Comparison of ENCODE assay signal across 8 mouse cellular contexts in genomic region chr11:32238093-32238860, GRCm38 (mm10). TPM values are rescaled to one million over a fixed set of nuclear protein-coding genes. Genes with fewer than 3 reads are reported as not detected.
A peak's percentile ranks its signal among the peaks of the same experiment; 100 is the strongest.
DNase-seq lines count a peak whose midpoint lies in the region; ATAC-seq and TF ChIP-seq lines count a peak whose summit lies in the region.

No protein-coding gene starts in this region.

- peak; percentile 73; the same call in 1 of the 2 replicates for TF ChIP-seq CTCF in olfactory bulb, adult 2 months (IDR thresholded peaks at IDR 0.05; ENCODE audit: insufficient read depth, low read depth, low read length)

- WGBS in embryonic facial prominence, embryonic 11.5 days: 66% methylated on average over 5 of the region's 5 CpGs
- 69% methylated on average over 5 of the region's 5 CpGs for WGBS in heart, embryonic 13.5 days
- WGBS in lung, embryonic 15.5 days: 70% methylated on average over 5 of the region's 5 CpGs
- WGBS in olfactory bulb, adult 2 months: 13% methylated on average over 5 of the region's 5 CpGs

- ATAC-seq in CD4-positive, CD25-positive, alpha-beta regulatory T cell, adult 4 months: peak; percentile 96
- no peak for ATAC-seq in embryonic facial prominence, embryonic 11.5 days (replicated peaks; ENCODE audit: insufficient number of reproducible peaks, low FRiP score, low TSS enrichment, low read depth)
- peak; percentile 37; the same call in 1 of the 2 replicates for ATAC-seq in heart, embryonic 13.5 days (ENCODE audit: extremely low read depth, insufficient number of reproducible peaks, low FRiP score, low TSS enrichment)
- ATAC-seq in lung, embryonic 15.5 days (ENCODE audit: borderline replicate concordance, extremely low read depth, low FRiP score, low TSS enrichment): peak; percentile 17; the same call in 1 of the 2 replicates

- no peak overlapping the region for H3K27ac ChIP-seq in embryonic facial prominence, embryonic 11.5 days (replicated peaks; ENCODE audit: low read depth, low read length)
- no peak overlapping the region; the same call in 1 of the 2 replicates for H3K27ac ChIP-seq in heart, embryonic 13.5 days (replicated peaks)
- no peak overlapping the region for H3K27ac ChIP-seq in lung, embryonic 15.5 days
- 0 out of 2 replicates have a peak overlapping the region, but pooled peaks have one; percentile 9 for H3K27ac ChIP-seq in olfactory bulb, adult 2 months (ENCODE audit: insufficient read depth, low read depth, low read length)

- no peaks in the 10 kb centered on the region for H3K4me1 ChIP-seq in embryonic facial prominence, embryonic 11.5 days (ENCODE audit: control insufficient read depth, insufficient read depth, low read length)
- peaks cover 43% of the 10 kb centered on the region for H3K4me1 ChIP-seq in heart, embryonic 13.5 days
- peaks cover 20% of the 10 kb centered on the region for H3K4me1 ChIP-seq in lung, embryonic 15.5 days
- peaks cover 43% of the 10 kb centered on the region for H3K4me1 ChIP-seq in olfactory bulb, adult 2 months (ENCODE audit: control insufficient read depth, insufficient read depth, low read length)

- DNase-seq in adrenal gland, postnatal 10 days: peak; percentile 81
- peak; percentile 71 for DNase-seq in embryonic facial prominence, embryonic 11.5 days (ENCODE audit: low spot score)
- DNase-seq in kidney, postnatal 14 days: peak; percentile 83
- peak; percentile 70 to 77 for DNase-seq in thymus, postnatal 36 days

- no peak overlapping the region for H3K4me2 ChIP-seq in embryonic facial prominence, embryonic 11.5 days (ENCODE audit: low read depth, low read length)
- peak overlapping the region; percentile 33; the same call in 1 of the 2 replicates for H3K4me2 ChIP-seq in heart, embryonic 13.5 days
- H3K4me2 ChIP-seq in lung, embryonic 15.5 days: no peak overlapping the region

- peaks cover 2% of the 10 kb centered on the region for H3K36me3 ChIP-seq in embryonic facial prominence, embryonic 11.5 days (replicated peaks; ENCODE audit: control insufficient read depth, insufficient read depth, low read depth, low read length)
- peaks cover 75% of the 10 kb centered on the region for H3K36me3 ChIP-seq in heart, embryonic 13.5 days
- peaks cover 40% of the 10 kb centered on the region for H3K36me3 ChIP-seq in lung, embryonic 15.5 days

- no peak overlapping the region for H3K4me3 ChIP-seq in embryonic facial prominence, embryonic 11.5 days (ENCODE audit: low read depth, low read length)
- H3K4me3 ChIP-seq in heart, embryonic 13.5 days: no peak overlapping the region
- H3K4me3 ChIP-seq in lung, embryonic 15.5 days: no peak overlapping the region
- no peak overlapping the region for H3K4me3 ChIP-seq in olfactory bulb, adult 2 months (ENCODE audit: insufficient read depth, low read depth, low read length)

- H3K9ac ChIP-seq in embryonic facial prominence, embryonic 11.5 days (replicated peaks; ENCODE audit: low read length): no peak overlapping the region
- no peak overlapping the region for H3K9ac ChIP-seq in heart, embryonic 13.5 days
- H3K9ac ChIP-seq in lung, embryonic 15.5 days: no peak overlapping the region

- H3K9me3 ChIP-seq in embryonic facial prominence, embryonic 11.5 days (replicated peaks; ENCODE audit: control insufficient read depth, low read length): no peaks in the 10 kb centered on the region
- no peaks in the 10 kb centered on the region for H3K9me3 ChIP-seq in heart, embryonic 13.5 days
- H3K9me3 ChIP-seq in lung, embryonic 15.5 days: no peaks in the 10 kb centered on the region

- H3K27me3 ChIP-seq in embryonic facial prominence, embryonic 11.5 days (ENCODE audit: control insufficient read depth, insufficient read depth, low read length): no peaks in the 10 kb centered on the region
- H3K27me3 ChIP-seq in heart, embryonic 13.5 days (replicated peaks): no peaks in the 10 kb centered on the region
- H3K27me3 ChIP-seq in lung, embryonic 15.5 days: no peaks in the 10 kb centered on the region

- no peak for TF ChIP-seq POLR2A in olfactory bulb, adult 2 months (IDR thresholded peaks at IDR 0.05; ENCODE audit: insufficient read depth, low read depth, low read length)

RNA-seq across cellular contexts. Expression of gene Mpg, which starts 12.0 kb away (rescaled TPM):
- polyA plus RNA-seq in CD4-positive, CD25-positive, alpha-beta regulatory T cell, adult 4 months (2017; shearing (Covaris generic)): 10 to 100 TPM; 27.0 to 39.9 TPM
- 10 to 100 TPM; 21.0 to 22.3 TPM for total RNA-seq in adrenal gland, postnatal 10 days (2021)
- 29.6 and 30.9 TPM in 2 replicates for polyA plus RNA-seq in embryonic facial prominence, embryonic 11.5 days (2014; fragmentation: Nextera tagmentation; extraction: Ambion mirVana)
- polyA plus RNA-seq in heart, embryonic 13.5 days (2015; fragmentation: Nextera tagmentation; extraction: Ambion mirVana): 19.7 and 21.2 TPM in 2 replicates
- polyA plus RNA-seq in lung, embryonic 15.5 days (2015; fragmentation: Nextera tagmentation; extraction: Ambion mirVana): 37.7 and 37.8 TPM in 2 replicates
- polyA plus RNA-seq in olfactory bulb, adult 2 months (2012; ENCODE audit: insufficient read depth, insufficient read length, low replicate concordance, missing spikeins): not detected in 2 replicates

RNA-seq across cellular contexts. Expression of gene Rhbdf1, which starts 16.2 kb away (rescaled TPM):
- polyA plus RNA-seq in CD4-positive, CD25-positive, alpha-beta regulatory T cell, adult 4 months (2017; shearing (Covaris generic)): 1 to 10 TPM in 1 of 2 experiments, not detected in 1; 1.1 TPM
- total RNA-seq in adrenal gland, postnatal 10 days (2021): 10 to 100 TPM; 25.0 to 29.1 TPM
- polyA plus RNA-seq in embryonic facial prominence, embryonic 11.5 days (2014; fragmentation: Nextera tagmentation; extraction: Ambion mirVana): 21.6 and 24.0 TPM in 2 replicates
- polyA plus RNA-seq in heart, embryonic 13.5 days (2015; fragmentation: Nextera tagmentation; extraction: Ambion mirVana): 34.1 and 34.8 TPM in 2 replicates
- 62.5 and 67.4 TPM in 2 replicates for polyA plus RNA-seq in lung, embryonic 15.5 days (2015; fragmentation: Nextera tagmentation; extraction: Ambion mirVana)
- polyA plus RNA-seq in olfactory bulb, adult 2 months (2012; ENCODE audit: insufficient read depth, insufficient read length, low replicate concordance, missing spikeins): not detected in 2 replicates

RNA-seq across cellular contexts. Expression of gene Nprl3, which starts 29.2 kb away (rescaled TPM):
- polyA plus RNA-seq in CD4-positive, CD25-positive, alpha-beta regulatory T cell, adult 4 months (2017; shearing (Covaris generic)): 10 to 100 TPM; 39.1 to 68.6 TPM
- total RNA-seq in adrenal gland, postnatal 10 days (2021): 10 to 100 TPM; 36.9 to 50.1 TPM
- 23.4 and 28.7 TPM in 2 replicates for polyA plus RNA-seq in embryonic facial prominence, embryonic 11.5 days (2014; fragmentation: Nextera tagmentation; extraction: Ambion mirVana)
- 33.4 and 34.9 TPM in 2 replicates for polyA plus RNA-seq in heart, embryonic 13.5 days (2015; fragmentation: Nextera tagmentation; extraction: Ambion mirVana)
- 41.6 and 46.9 TPM in 2 replicates for polyA plus RNA-seq in lung, embryonic 15.5 days (2015; fragmentation: Nextera tagmentation; extraction: Ambion mirVana)
- not detected in 2 replicates for polyA plus RNA-seq in olfactory bulb, adult 2 months (2012; ENCODE audit: insufficient read depth, insufficient read length, low replicate concordance, missing spikeins)

RNA-seq across cellular contexts. Expression of gene Snrnp25, which starts 33.1 kb away (rescaled TPM):
- 10 to 100 TPM; 55.7 to 58.6 TPM for polyA plus RNA-seq in CD4-positive, CD25-positive, alpha-beta regulatory T cell, adult 4 months (2017; shearing (Covaris generic))
- total RNA-seq in adrenal gland, postnatal 10 days (2021): 10 to 100 TPM; 23.9 to 26.5 TPM
- polyA plus RNA-seq in embryonic facial prominence, embryonic 11.5 days (2014; fragmentation: Nextera tagmentation; extraction: Ambion mirVana): 91.8 and 94.6 TPM in 2 replicates
- 44.9 and 46.7 TPM in 2 replicates for polyA plus RNA-seq in heart, embryonic 13.5 days (2015; fragmentation: Nextera tagmentation; extraction: Ambion mirVana)
- 50.8 and 56.7 TPM in 2 replicates for polyA plus RNA-seq in lung, embryonic 15.5 days (2015; fragmentation: Nextera tagmentation; extraction: Ambion mirVana)
- polyA plus RNA-seq in olfactory bulb, adult 2 months (2012; ENCODE audit: insufficient read depth, insufficient read length, low replicate concordance, missing spikeins): not detected in 2 replicates

RNA-seq across cellular contexts. Expression of gene Hba-x, which starts 37.9 kb away (rescaled TPM):
- not detected for polyA plus RNA-seq in CD4-positive, CD25-positive, alpha-beta regulatory T cell, adult 4 months (2017; shearing (Covaris generic))
- total RNA-seq in adrenal gland, postnatal 10 days (2021): not detected
- 2,193 and 2,570 TPM in 2 replicates for polyA plus RNA-seq in embryonic facial prominence, embryonic 11.5 days (2014; fragmentation: Nextera tagmentation; extraction: Ambion mirVana)
- polyA plus RNA-seq in heart, embryonic 13.5 days (2015; fragmentation: Nextera tagmentation; extraction: Ambion mirVana): 2,385 and 4,851 TPM in 2 replicates
- 160 and 236 TPM in 2 replicates for polyA plus RNA-seq in lung, embryonic 15.5 days (2015; fragmentation: Nextera tagmentation; extraction: Ambion mirVana)
- not detected in 2 replicates for polyA plus RNA-seq in olfactory bulb, adult 2 months (2012; ENCODE audit: insufficient read depth, insufficient read length, low replicate concordance, missing spikeins)

Comparison
In these comparisons a context has a peak if more than half of its experiments do, and no peak if none do; other contexts are left out.
1. RNA of gene Mpg, which starts 12.0 kb away (polyA plus RNA-seq): 27.0 to 39.9 TPM in CD4-positive, CD25-positive, alpha-beta regulatory T cell, adult 4 months, 37.7 to 37.8 TPM in lung, embryonic 15.5 days, 29.6 to 30.9 TPM in embryonic facial prominence, embryonic 11.5 days and 19.7 to 21.2 TPM in heart, embryonic 13.5 days; not detected in olfactory bulb, adult 2 months; every median in the first group is over 10 times any median in the second.
2. Peak in every context shown above with its lines, with median percentiles within 50 percentile points of each other: DNase-seq.